Mouse (Mus musculus) CD4-positive, CD25-positive, alpha-beta regulatory T cell, adult 2 months (primary cell): ENCODE results near the gene Rhbdd3.

Source experiments
- DNase-seq: peaks from one replicate; pipeline ENCODE4 v3.0.0-alpha.2; 2012; ENCODE audit warnings: low read depth, low spot score

Rhbdd3 gene

GRCm38 (mm10) chr11:5129035-5129480 is 30.3 kb downstream of the Rhbdd3 start:
- no peak for DNase-seq

GRCm38 (mm10) chr11:5130111-5130665 is 31.5 kb downstream of the Rhbdd3 start:
- DNase-seq = no peak

- DNase-seq = no peak
Measured at GRCm38 (mm10) chr11:5132751-5133150, 34.0 kb downstream of the Rhbdd3 start.

- no peak for DNase-seq
Measured at GRCm38 (mm10) chr11:5135914-5136313, 37.2 kb downstream of the Rhbdd3 start.

- DNase-seq = no peak
Measured at GRCm38 (mm10) chr11:5138642-5139041, 39.9 kb downstream of the Rhbdd3 start.

GRCm38 (mm10) chr11:5139372-5139771 is 40.6 kb downstream of the Rhbdd3 start:
- DNase-seq = no peak

- DNase-seq = no peak
Measured at GRCm38 (mm10) chr11:5140619-5141018, 41.9 kb downstream of the Rhbdd3 start.

GRCm38 (mm10) chr11:5141252-5141651 is 42.5 kb downstream of the Rhbdd3 start:
- no peak for DNase-seq

- no peak for DNase-seq
Measured at GRCm38 (mm10) chr11:5141965-5142364, 43.2 kb downstream of the Rhbdd3 start.

- DNase-seq = no peak
Measured at GRCm38 (mm10) chr11:5145600-5145999, 46.9 kb downstream of the Rhbdd3 start.

- no peak for DNase-seq
Measured at GRCm38 (mm10) chr11:5149249-5149648, 50.5 kb downstream of the Rhbdd3 start.

- no peak for DNase-seq
Measured at GRCm38 (mm10) chr11:5149955-5150354, 51.2 kb downstream of the Rhbdd3 start.

- peak; percentile 24 for DNase-seq
Measured at GRCm38 (mm10) chr11:5150416-5151246, 51.9 kb downstream of the Rhbdd3 start.

GRCm38 (mm10) chr11:5151247-5151630 is 52.5 kb downstream of the Rhbdd3 start:
- no peak for DNase-seq

- DNase-seq = peak; percentile 60
Measured at GRCm38 (mm10) chr11:5151680-5152337, 53.1 kb downstream of the Rhbdd3 start, which contains the start of gene Emid1. Gene Emid1 (minus strand): TSS chr11:5152257.

GRCm38 (mm10) chr11:5154961-5155805 is 56.5 kb downstream of the Rhbdd3 start:
- no peak for DNase-seq
